Mouse (Mus musculus): ENCODE data around the gene Ccdc169. TPM values are rescaled to one million over a fixed set of nuclear protein-coding genes. Genes with fewer than 3 reads are reported as not detected.

Gene Ccdc169
- polyA plus RNA-seq, 1 experiment from 2014 or later, result not detected

DNA sequence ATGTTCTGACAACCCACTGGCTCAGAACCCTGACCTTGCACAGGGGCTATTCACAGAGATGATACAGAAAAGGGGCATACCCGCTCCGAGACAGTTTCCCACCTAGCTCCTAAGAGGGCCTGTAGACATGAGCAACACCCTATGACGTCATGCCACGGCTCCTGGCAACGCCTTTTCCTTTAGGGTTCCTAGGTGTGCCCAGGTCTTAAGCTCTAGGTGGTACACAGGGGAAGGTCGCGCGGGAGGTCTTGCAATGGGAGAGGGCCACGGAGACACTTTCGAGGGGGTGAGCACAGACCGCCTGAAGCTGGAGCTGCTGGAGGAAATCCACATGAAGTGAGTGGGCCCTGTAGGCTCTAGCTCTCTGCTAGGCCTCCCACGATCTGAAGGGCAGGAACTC is 2.7 kb downstream of the Ccdc169 start:
- Histone ChIP-seq H3K4me2 (ENCODE audit: low read depth, low read length) (no peak overlapping the region), H3K9me3 (replicated peaks; ENCODE audit: control insufficient read depth, low read length) (no peaks in the 10 kb centered on the region), H3K27ac (ENCODE audit: low read length) (no peak overlapping the region), H3K4me3 (ENCODE audit: low read length) (no peak overlapping the region), H3K9ac (ENCODE audit: low read length) (no peak overlapping the region), H3K4me1 (ENCODE audit: control insufficient read depth, insufficient read depth, low read length) (no peaks in the 10 kb centered on the region), H3K36me3 (ENCODE audit: control insufficient read depth, insufficient read depth) (peaks cover 17% of the 10 kb centered on the region), H3K27me3 (ENCODE audit: control insufficient read depth, insufficient read depth, low read length) (no peaks in the 10 kb centered on the region)
- no peak for ATAC-seq (replicated peaks; ENCODE audit: extremely low read depth, insufficient read depth, low FRiP score)
- 93% methylated on average over 12 of the region's 12 CpGs for WGBS

DNA sequence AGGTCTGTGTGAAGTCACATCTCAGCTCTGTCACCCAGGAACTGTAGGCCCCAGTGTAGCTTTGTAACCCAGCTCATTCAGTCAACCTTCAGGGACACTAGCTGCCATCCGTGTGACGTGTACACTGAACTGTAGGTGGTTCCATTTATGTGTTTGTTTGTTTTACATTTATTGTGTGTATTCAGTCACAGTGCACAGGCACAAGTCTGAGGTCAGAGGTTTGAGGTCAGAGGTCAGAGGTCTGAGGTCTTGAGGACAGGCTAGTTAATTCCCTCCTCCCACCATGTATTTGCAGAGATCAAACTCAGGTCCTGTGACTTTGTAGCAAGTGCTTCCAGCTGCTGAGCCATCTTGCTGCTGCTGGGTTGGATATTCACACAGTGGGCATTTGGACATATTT is 4.3 kb downstream of the Ccdc169 start:
- no peak overlapping the region for H3K4me2 ChIP-seq (ENCODE audit: low read depth, low read length)
- H3K27me3 ChIP-seq (ENCODE audit: control insufficient read depth, insufficient read depth, low read length), result no peaks in the 10 kb centered on the region
- H3K4me3 ChIP-seq (ENCODE audit: low read length), result no peak overlapping the region
- H3K9ac ChIP-seq (ENCODE audit: low read length), result no peak overlapping the region
- WGBS, result 94% methylated on average over 2 of the region's 2 CpGs
- H3K4me1 ChIP-seq (ENCODE audit: control insufficient read depth, insufficient read depth, low read length), result no peaks in the 10 kb centered on the region
- H3K27ac ChIP-seq (ENCODE audit: low read length), result no peak overlapping the region
- ATAC-seq (replicated peaks; ENCODE audit: extremely low read depth, insufficient read depth, low FRiP score), result no peak
- peaks cover 6% of the 10 kb centered on the region for H3K36me3 ChIP-seq (ENCODE audit: control insufficient read depth, insufficient read depth)
- no peaks in the 10 kb centered on the region for H3K9me3 ChIP-seq (replicated peaks; ENCODE audit: control insufficient read depth, low read length)

DNA sequence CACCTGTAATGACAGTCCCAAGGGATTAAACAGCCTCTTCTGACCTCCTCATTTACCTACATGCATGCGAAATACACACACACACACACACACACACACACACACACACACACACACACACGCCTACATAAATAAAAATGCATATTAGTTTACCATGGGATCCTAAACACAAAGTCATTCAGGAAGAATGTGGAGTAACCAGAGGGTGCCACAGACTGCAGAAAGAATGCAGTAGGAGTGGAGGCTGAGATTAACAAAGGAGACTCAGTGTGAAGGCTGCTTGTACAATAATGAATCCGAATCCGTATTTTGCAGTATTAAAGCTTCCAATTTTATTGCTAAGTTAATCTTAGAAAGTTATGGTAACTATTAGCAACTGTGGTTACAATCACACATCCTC is 7.8 kb downstream of the Ccdc169 start:
- Histone ChIP-seq H3K27ac (ENCODE audit: low read length) (no peak overlapping the region), H3K4me3 (ENCODE audit: low read length) (no peak overlapping the region), H3K9me3 (replicated peaks; ENCODE audit: control insufficient read depth, low read length) (no peaks in the 10 kb centered on the region), H3K4me2 (ENCODE audit: low read depth, low read length) (no peak overlapping the region), H3K4me1 (ENCODE audit: control insufficient read depth, insufficient read depth, low read length) (no peaks in the 10 kb centered on the region), H3K36me3 (ENCODE audit: control insufficient read depth, insufficient read depth) (no peaks in the 10 kb centered on the region), H3K27me3 (ENCODE audit: control insufficient read depth, insufficient read depth, low read length) (no peaks in the 10 kb centered on the region), H3K9ac (ENCODE audit: low read length) (no peak overlapping the region)
- 72% methylated on average over 4 of the region's 4 CpGs for WGBS
- ATAC-seq (replicated peaks; ENCODE audit: extremely low read depth, insufficient read depth, low FRiP score), result no peak

DNA sequence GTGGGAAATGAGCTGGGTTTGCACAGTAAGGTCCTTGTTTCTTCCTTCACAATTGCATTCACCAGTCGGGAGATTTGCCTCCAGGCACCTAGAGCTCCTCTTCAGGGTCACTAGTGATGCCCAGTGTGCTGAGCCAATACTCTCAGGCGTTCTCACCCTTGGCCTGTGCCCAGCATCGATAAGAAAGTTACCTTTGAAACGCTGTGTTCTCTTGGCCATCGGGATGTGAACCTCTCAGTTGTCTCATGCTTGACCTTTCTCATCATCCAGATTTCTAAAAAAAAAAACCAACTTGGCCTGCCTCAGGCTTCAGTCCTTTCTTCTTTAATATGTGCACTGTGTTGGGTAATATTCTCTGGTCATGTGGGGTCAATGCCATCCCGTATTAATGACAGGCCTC is 9.3 kb downstream of the Ccdc169 start:
- Histone ChIP-seq H3K4me2 (ENCODE audit: low read depth, low read length) (no peak overlapping the region), H3K9me3 (replicated peaks; ENCODE audit: control insufficient read depth, low read length) (no peaks in the 10 kb centered on the region), H3K9ac (ENCODE audit: low read length) (no peak overlapping the region), H3K27me3 (ENCODE audit: control insufficient read depth, insufficient read depth, low read length) (no peaks in the 10 kb centered on the region), H3K4me3 (ENCODE audit: low read length) (no peak overlapping the region), H3K4me1 (ENCODE audit: control insufficient read depth, insufficient read depth, low read length) (no peaks in the 10 kb centered on the region), H3K27ac (ENCODE audit: low read length) (no peak overlapping the region), H3K36me3 (ENCODE audit: control insufficient read depth, insufficient read depth) (no peaks in the 10 kb centered on the region)
- WGBS, result 74% methylated on average over 6 of the region's 6 CpGs
- ATAC-seq (replicated peaks; ENCODE audit: extremely low read depth, insufficient read depth, low FRiP score), result no peak

DNA sequence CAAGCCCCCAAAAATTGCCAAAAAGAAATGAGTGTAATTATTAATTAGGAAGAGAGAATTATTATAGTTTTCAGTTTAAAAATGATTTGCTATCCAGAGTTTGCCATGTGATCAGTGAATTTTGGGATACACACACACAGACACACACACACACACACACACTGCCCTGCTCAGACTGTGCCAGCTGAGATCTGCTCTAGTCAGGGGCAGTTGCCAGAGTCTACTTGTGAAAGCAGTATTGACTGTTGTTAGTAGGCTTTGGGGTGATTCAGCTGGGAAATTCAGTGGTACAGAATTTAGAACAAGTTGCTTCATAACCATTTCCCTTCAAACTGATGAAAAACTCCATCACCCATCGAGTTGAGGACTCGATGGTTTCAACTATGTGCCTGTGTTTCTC is 10.0 kb downstream of the Ccdc169 start:
- Histone ChIP-seq H3K36me3 (ENCODE audit: control insufficient read depth, insufficient read depth) (no peaks in the 10 kb centered on the region), H3K4me1 (ENCODE audit: control insufficient read depth, insufficient read depth, low read length) (no peaks in the 10 kb centered on the region), H3K4me2 (ENCODE audit: low read depth, low read length) (no peak overlapping the region), H3K9me3 (replicated peaks; ENCODE audit: control insufficient read depth, low read length) (no peaks in the 10 kb centered on the region), H3K27me3 (ENCODE audit: control insufficient read depth, insufficient read depth, low read length) (no peaks in the 10 kb centered on the region), H3K4me3 (ENCODE audit: low read length) (no peak overlapping the region), H3K27ac (ENCODE audit: low read length) (no peak overlapping the region), H3K9ac (ENCODE audit: low read length) (no peak overlapping the region)
- 83% methylated on average over 2 of the region's 2 CpGs for WGBS
- no peak for ATAC-seq (replicated peaks; ENCODE audit: extremely low read depth, insufficient read depth, low FRiP score)

DNA sequence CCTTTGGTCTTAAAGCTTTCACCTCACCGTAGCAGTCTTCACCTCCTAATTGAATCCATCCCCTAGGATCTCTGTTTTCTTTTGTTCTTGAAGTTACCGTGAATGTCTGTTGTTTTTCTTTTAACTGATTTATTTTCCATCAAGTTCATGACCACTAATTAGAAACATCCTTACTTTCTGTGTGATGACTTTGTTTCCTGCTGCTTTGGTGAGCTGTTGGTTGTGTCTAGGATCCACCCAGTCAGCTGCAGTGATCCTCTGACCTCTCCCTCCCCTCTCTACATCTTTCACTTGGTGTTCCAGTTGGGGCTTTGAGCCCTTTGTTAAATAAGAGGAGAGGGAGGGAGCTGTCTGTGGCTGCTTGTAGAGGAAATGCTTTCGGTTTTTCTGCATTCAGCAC is 11.0 kb downstream of the Ccdc169 start:
- H3K4me2 ChIP-seq (ENCODE audit: low read depth, low read length), result no peak overlapping the region
- H3K4me3 ChIP-seq (ENCODE audit: low read length), result no peak overlapping the region
- no peak for ATAC-seq (replicated peaks; ENCODE audit: extremely low read depth, insufficient read depth, low FRiP score)
- no peaks in the 10 kb centered on the region for H3K27me3 ChIP-seq (ENCODE audit: control insufficient read depth, insufficient read depth, low read length)
- no peaks in the 10 kb centered on the region for H3K9me3 ChIP-seq (replicated peaks; ENCODE audit: control insufficient read depth, low read length)
- no peak overlapping the region for H3K27ac ChIP-seq (ENCODE audit: low read length)
- no peak overlapping the region for H3K9ac ChIP-seq (ENCODE audit: low read length)
- WGBS, result 47% methylated on average over 3 of the region's 3 CpGs
- H3K4me1 ChIP-seq (ENCODE audit: control insufficient read depth, insufficient read depth, low read length), result no peaks in the 10 kb centered on the region
- no peaks in the 10 kb centered on the region for H3K36me3 ChIP-seq (ENCODE audit: control insufficient read depth, insufficient read depth)

DNA sequence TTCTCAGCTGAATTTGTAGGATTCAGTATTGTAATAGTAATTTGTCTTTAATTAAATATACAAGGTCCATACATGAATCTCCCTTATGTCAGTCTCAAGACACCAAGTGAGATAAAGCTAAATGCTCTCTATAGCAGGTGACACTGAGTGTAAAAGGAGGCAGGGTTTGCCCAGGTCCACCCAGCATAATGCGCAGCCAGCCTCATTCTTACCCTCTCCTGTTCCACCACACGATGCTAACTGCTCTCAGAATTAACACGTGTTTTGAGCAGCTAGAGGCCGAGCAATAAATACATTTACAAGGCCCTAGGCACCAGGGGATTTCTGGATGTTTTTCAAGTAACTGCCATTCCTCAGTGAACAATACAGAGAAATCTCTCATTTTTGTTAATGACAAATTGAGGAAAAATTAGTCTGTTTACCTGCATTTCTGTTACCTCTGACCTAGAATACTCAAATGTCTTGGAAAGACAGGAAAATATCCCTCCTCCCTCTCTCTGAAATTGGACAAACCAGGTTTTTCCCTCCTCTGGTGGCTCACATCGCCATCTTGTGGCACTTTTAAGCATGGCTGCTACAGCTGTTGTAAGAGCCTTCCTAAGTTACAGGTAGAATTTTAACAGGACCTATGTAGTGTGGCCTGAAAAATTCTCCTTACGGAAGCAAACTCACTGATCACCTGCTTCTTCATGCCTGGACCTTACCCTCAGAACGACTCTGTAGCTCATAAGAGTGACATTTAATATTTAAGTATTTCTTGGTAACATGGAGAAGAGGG is 14.7 kb downstream of the Ccdc169 start:
- ATAC-seq (replicated peaks; ENCODE audit: extremely low read depth, insufficient read depth, low FRiP score), result no peak
- H3K4me3 ChIP-seq (ENCODE audit: low read length), result no peak overlapping the region
- H3K4me2 ChIP-seq (ENCODE audit: low read depth, low read length), result no peak overlapping the region
- no peaks in the 10 kb centered on the region for H3K27me3 ChIP-seq (ENCODE audit: control insufficient read depth, insufficient read depth, low read length)
- WGBS, result 46% methylated on average over 7 of the region's 7 CpGs
- no peaks in the 10 kb centered on the region for H3K36me3 ChIP-seq (ENCODE audit: control insufficient read depth, insufficient read depth)
- no peaks in the 10 kb centered on the region for H3K4me1 ChIP-seq (ENCODE audit: control insufficient read depth, insufficient read depth, low read length)
- H3K9ac ChIP-seq (ENCODE audit: low read length), result no peak overlapping the region
- H3K27ac ChIP-seq (ENCODE audit: low read length), result no peak overlapping the region
- H3K9me3 ChIP-seq (replicated peaks; ENCODE audit: control insufficient read depth, low read length), result no peaks in the 10 kb centered on the region

DNA sequence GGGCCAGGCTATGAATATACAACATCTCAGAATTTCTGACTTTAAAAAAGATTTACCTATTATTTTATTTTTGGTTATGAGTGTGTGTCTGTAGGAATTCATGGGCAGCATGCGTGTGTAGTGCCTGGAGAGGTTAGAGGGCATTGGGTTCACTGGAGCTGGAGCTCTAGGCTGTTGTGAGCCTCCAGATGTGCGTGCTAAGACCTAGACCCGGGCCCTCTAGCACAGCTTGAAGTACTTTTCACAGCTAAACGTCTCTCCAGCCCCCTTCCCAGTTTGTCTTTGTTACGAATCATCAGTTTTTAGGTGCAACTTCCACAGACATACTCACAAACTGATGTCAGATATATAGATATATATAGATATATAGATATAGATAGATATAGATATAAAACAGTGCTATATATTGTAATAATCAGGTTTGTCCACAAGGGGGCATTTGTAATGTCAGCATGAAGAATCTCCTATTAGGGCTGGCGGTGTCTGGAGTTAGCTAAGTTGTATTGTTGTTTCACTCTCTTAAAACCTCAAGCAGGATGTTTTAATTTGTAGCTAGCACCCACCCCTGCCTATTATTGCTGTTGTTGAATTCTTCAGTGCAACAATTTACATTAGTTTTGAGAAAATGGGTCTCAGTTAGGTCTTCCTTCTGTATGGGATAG is 15.7 kb downstream of the Ccdc169 start:
- H3K4me2 ChIP-seq (ENCODE audit: low read depth, low read length), result no peak overlapping the region
- 64% methylated on average over 6 of the region's 6 CpGs for WGBS
- H3K9ac ChIP-seq (ENCODE audit: low read length), result no peak overlapping the region
- H3K27ac ChIP-seq (ENCODE audit: low read length), result no peak overlapping the region
- H3K4me3 ChIP-seq (ENCODE audit: low read length), result no peak overlapping the region
- H3K9me3 ChIP-seq (replicated peaks; ENCODE audit: control insufficient read depth, low read length), result no peaks in the 10 kb centered on the region
- H3K27me3 ChIP-seq (ENCODE audit: control insufficient read depth, insufficient read depth, low read length), result no peaks in the 10 kb centered on the region
- ATAC-seq (replicated peaks; ENCODE audit: extremely low read depth, insufficient read depth, low FRiP score), result no peak
- H3K36me3 ChIP-seq (ENCODE audit: control insufficient read depth, insufficient read depth), result no peaks in the 10 kb centered on the region
- no peaks in the 10 kb centered on the region for H3K4me1 ChIP-seq (ENCODE audit: control insufficient read depth, insufficient read depth, low read length)

DNA sequence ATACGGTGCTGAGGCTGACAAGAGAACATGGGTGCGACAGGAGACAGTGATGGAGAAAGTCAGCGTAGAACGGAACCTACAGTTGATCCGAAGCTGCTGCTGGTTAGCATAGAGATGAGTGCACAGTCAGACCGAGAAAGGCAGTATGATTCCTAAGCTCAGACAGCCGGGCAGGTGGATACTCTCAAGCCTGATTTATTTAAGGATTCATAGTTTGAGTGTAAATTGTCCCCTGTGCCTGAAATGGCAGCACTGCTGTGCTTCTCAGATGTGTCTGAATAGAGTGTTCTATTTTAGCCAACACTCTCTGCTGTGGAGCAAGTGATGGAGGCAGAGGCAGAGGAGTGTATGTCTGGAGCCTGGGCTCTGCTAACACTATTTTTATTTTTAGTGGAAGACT is 17.0 kb downstream of the Ccdc169 start:
- H3K36me3 ChIP-seq (ENCODE audit: control insufficient read depth, insufficient read depth), result no peaks in the 10 kb centered on the region
- no peaks in the 10 kb centered on the region for H3K9me3 ChIP-seq (replicated peaks; ENCODE audit: control insufficient read depth, low read length)
- no peak for ATAC-seq (replicated peaks; ENCODE audit: extremely low read depth, insufficient read depth, low FRiP score)
- H3K9ac ChIP-seq (ENCODE audit: low read length), result no peak overlapping the region
- H3K27me3 ChIP-seq (ENCODE audit: control insufficient read depth, insufficient read depth, low read length), result no peaks in the 10 kb centered on the region
- H3K4me2 ChIP-seq (ENCODE audit: low read depth, low read length), result no peak overlapping the region
- no peak overlapping the region for H3K4me3 ChIP-seq (ENCODE audit: low read length)
- no peaks in the 10 kb centered on the region for H3K4me1 ChIP-seq (ENCODE audit: control insufficient read depth, insufficient read depth, low read length)
- WGBS, result 79% methylated on average over 7 of the region's 7 CpGs
- no peak overlapping the region for H3K27ac ChIP-seq (ENCODE audit: low read length)

All from heart, embryonic 16.5 days (tissue).